14 mouse cellular contexts compared by ENCODE assay signal in genomic region chr19:23035786-23036185, GRCm38 (mm10).
"Had no signal": no experiment of that assay in that cellular context is flagged by ENCODE, and none has a peak within 500 bp of the region (broad histone marks: within the 10 kb centered on the region; RNA-seq: fewer than 3 reads in every experiment).

No protein-coding gene starts in this region.

- DNase-seq: kidney, adult 9 months; kidney, postnatal 14 days; layer of hippocampus, postnatal 36 days; lung, adult 18-20 months; lung, postnatal 36 days; retina, postnatal 1 day; right cerebral cortex, postnatal 4 days; thymus, postnatal 4 days had no signal

- H3K4me1 ChIP-seq: limb, embryonic 15.5 days; midbrain, embryonic 15.5 days; neural tube, embryonic 12.5 days; stomach, embryonic 15.5 days had no signal

- H3K9me3 ChIP-seq: limb, embryonic 15.5 days; midbrain, embryonic 15.5 days; neural tube, embryonic 12.5 days; stomach, embryonic 15.5 days had no signal

- H3K4me3 ChIP-seq: limb, embryonic 15.5 days; midbrain, embryonic 15.5 days; neural tube, embryonic 12.5 days; stomach, embryonic 15.5 days had no signal

- H3K9ac ChIP-seq: limb, embryonic 15.5 days; liver, embryonic 14.5 days; midbrain, embryonic 15.5 days; neural tube, embryonic 12.5 days; stomach, embryonic 15.5 days had no signal

- H3K27ac ChIP-seq: limb, embryonic 15.5 days; liver, embryonic 14.5 days; midbrain, embryonic 15.5 days; neural tube, embryonic 12.5 days; stomach, embryonic 15.5 days had no signal

- ATAC-seq: midbrain, embryonic 15.5 days had no signal

- H3K36me3 ChIP-seq: limb, embryonic 15.5 days; midbrain, embryonic 15.5 days; neural tube, embryonic 12.5 days; stomach, embryonic 15.5 days had no signal

- H3K4me2 ChIP-seq: limb, embryonic 15.5 days; midbrain, embryonic 11.5 days; midbrain, embryonic 15.5 days; neural tube, embryonic 12.5 days; stomach, embryonic 15.5 days had no signal

- H3K27me3 ChIP-seq: limb, embryonic 15.5 days; midbrain, embryonic 15.5 days; neural tube, embryonic 12.5 days; stomach, embryonic 15.5 days had no signal
